Mouse (Mus musculus): ENCODE measurements around the gene Crhr2.

GRCm38 (mm10) chr6:55159256-55159655 lies 26.4 kb upstream of the Crhr2 start:
- TF ChIP-seq POLR2A (IDR thresholded peaks at IDR 0.05; ENCODE audit: borderline replicate concordance, extremely low read depth, insufficient read depth, insufficient read length, poor library complexity, severe bottlenecking): no peak
- TF ChIP-seq CTCF (IDR thresholded peaks at IDR 0.05; ENCODE audit: borderline replicate concordance, extremely low read depth, insufficient read depth, insufficient read length): no peak
